Mouse (Mus musculus) adrenal gland, adult 2 months (tissue): ENCODE measurements around the gene Mrps21. TPM values are rescaled to one million over a fixed set of nuclear protein-coding genes. Genes with fewer than 3 reads are reported as not detected.
"Not testable (repeated sequence)": the region's sequence is repeated elsewhere in the genome, so short reads cannot be mapped to it uniquely, and the experiment has no call there.

ENCODE experiments used
- DNase-seq: peaks from one replicate; pipeline ENCODE4 v3.0.0; 2021
- polyA plus RNA-seq: library from polyadenylated mRNA; depleted of rRNA; stranded (reverse); fragments of >200 nt; gene quantifications from 2 replicates; pipeline ENCODE4 v1.2.3, GENCODE M21; 2012
- total RNA-seq, 2 experiments: library from RNA; stranded (reverse); gene quantifications; 2 replicates each; pipeline ENCODE4 v1.2.3; 2021

Mrps21 gene
- total and polyA plus RNA-seq, 3 experiments: 13.0 to 364 (median 309) TPM

DNA sequence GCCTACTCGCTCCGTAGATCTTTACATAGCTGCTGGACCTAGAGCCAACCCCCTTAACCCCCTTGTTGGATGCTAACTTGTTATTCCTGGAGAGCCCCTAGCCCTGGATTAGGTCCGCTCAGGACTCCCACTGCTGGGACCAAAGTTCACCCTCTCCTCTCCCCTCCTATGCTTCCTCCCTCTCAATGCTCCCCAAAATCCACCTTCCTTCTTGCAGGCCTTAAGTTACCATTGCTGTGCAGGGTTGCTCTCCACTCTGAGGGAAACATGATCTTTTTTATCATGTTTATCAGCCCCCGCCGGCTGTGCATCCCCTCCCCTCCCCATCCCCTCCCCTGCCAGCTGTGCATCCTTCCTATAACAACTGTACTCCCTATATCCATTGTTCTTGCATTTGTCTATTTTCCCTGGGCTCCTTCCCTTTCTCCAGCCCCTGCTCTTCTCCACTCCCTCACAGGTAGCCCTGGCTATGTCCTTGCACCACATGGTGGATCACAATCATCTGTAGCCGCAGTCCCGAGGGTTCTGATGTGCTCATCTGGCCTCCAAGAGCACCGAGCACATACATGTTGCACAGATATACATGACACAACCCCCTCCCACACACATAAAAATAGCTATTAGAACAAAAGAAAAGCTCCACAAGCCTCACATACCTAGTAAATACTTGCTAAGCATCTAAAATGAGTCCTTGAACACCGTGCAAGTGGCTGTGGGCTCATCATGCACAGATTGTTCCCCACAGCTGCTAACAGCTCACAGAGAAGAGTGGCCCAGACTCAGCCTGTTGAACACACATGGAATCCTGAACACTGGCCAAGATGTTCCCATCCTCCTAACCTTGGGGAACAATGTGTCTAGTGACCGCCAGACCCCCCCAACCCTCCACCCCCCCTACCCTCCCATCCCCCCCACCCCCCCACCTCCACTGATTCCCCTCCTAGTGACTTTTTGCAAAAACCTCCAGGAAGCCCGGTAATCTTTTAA, 21.0 kb upstream of the Mrps21 start:
- no peak for DNase-seq

DNA sequence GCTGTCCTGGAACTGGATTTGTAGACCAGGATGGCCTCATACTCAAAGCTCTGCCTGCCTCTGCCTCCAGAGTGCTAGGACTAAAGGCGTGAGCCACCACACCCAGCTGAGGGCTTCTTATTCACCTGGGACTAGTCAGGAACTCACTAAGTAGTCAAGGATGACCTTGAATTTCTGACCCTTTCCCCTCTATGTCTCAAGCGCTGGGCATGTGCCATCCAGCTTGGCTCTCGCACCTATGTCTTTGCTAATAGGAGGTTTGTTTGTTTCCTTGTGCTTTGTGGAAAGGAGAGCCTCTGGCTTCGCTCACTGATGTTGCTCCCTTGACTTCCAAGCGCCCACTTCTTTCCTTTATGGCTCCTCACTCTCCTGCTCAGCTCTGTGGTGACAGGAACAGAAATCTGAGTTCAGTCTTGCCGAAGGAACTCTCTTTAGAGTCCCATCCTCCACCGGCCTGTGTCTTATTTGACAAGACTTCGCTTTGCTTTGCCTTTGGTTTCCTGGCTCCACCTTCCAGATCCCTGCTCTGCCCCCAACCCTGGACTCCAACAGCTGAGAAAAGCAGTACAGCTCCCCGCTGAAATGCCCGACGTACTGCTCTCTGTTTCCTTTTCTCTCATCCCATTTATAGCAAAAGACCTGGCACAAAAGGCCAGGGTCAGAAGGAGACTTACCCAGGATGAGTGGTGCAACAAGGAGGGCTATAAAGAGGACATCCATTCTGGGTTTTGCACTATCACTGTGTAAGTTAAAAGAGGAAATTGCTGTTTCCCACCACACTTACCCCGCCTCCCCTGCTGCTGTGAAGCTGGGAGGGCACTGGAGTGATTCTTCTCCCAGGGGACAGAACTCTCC, 20.1 kb upstream of the Mrps21 start, which contains the start of gene BC028528:
Gene BC028528, minus strand, starts transcription at position 795 of the 855 bp plus-strand sequence.
- peak; percentile 46 for DNase-seq

DNA sequence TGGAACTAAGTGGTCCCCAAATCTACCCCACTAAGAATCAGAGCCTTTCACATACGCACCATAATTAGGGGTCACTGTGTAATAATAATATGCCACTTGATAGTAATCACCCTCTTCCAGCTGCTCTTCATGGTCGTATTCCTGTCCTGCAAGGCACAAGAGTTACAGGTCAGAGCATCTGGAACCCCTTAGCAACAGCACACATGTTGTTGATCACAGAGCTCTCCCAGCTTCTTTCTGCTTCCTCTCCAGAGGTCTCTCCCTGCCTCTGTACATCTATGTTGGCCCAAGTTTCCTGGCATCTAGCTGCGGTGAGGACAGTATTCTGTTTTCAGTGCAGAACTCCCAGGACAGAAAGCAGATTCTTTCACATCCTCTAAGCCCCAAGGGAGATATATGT, 18.3 kb upstream of the Mrps21 start:
- DNase-seq: no peak

DNA sequence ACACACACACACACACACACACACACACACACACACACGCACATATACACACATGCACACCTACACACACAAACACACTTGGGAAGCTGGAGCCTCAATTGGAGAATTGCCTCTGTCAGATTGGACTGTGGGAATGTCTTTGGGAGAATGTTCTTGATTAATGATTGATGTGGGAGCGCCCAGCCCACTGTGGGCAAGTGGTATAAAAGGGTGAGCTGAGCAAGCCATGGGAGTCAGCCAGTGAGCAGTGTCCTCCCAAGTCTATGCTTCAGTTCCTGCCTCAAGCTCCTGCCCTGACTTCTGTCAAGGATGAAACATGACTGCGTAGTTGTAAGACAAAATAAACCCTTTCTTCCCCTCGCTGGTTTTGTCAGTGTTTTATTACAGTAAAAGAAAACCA, 16.3 kb upstream of the Mrps21 start:
- DNase-seq: no peak

DNA sequence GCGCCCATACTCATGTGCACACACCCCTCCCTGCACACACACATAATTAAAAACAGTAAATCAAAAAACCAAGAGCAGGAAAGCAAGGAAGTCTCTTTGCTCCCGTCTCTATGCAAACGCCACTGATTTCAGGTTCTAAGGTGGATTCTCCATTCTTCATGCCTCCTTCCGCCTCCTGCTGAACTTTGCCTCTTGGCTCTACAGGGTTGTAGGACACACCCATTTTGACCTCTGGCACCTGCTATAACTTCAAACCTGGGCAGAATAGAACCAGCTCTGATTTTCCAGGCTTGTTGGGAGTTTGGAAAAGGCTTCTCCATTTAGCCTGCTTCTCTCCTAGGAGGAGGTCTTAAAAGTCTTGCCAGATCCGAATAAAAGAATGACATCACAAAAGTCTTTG, 13.1 kb upstream of the Mrps21 start:
- DNase-seq: no peak

DNA sequence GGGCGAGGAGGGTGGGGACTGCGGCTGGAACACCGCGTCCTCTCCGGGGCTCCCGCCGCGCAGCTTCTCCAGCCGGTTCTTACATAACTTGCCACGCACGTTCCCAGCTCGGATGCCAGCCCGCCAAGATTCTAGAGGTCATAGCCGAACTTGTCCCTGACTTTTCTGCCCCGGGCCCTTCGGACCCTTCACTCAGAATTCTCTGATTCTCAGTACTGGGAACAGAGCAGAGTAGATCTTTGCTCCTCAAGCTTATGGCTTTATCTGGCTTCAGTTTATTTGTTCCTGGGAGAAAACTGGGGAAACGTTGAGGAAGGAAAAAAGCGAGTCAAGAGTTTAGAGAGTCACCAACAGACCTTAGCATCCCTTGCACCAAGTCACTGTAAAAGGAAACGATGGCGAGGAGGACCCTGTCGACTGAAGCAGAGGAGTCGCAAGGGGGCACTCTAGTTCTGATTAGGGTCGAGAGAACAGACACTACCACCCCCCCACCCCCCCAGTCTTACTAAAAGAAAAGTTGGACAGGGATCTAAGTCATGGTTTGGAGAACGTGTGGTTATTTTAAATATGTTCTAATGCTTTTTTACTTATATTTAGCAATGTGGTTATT, 11.6 kb upstream of the Mrps21 start:
- peak; percentile 69 for DNase-seq

DNA sequence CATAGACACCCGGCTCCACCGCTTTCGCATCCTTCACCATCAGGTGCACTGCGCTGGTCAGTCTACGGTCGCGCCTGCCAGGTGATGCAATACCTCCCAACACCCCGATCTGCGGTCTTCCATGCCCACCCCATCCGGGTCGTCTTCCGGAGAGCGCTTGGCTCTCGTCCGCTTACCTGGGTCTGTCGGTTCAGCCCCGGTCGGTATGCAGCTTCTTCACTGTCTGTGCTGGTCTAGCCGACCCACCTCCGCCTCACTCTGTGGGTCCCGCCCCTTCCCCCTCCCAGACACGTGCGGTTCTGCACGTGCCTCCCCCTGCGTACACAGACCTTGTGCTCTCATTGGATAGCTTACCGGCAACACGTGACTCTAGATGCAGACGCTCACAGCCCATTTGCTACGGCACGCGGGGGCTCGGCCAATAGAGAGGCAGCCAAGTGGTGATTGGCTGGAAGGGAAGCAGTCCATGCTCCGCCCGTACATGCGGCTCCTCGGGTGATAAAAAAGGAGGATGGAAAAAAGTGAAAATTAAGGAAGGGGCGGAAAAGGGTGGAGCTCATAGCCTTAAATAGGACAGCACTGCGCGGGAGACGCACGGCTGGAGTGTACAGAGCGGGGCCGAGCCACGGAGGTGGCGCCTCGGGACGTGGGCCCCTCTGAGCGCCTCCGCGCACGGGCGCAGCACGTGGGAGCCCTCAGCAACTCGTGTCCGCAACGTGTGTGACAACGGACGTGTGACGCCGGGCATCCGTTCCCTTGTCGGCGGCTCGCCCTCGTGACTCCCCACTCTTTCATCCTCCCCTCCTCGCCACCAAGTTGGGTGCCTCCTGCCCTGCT, 10.9 kb upstream of the Mrps21 start, which contains the start of gene Ciart:
Gene Ciart, minus strand, starts transcription at position 273 of the 837 bp plus-strand sequence.
- peak; percentile 96 for DNase-seq

DNA sequence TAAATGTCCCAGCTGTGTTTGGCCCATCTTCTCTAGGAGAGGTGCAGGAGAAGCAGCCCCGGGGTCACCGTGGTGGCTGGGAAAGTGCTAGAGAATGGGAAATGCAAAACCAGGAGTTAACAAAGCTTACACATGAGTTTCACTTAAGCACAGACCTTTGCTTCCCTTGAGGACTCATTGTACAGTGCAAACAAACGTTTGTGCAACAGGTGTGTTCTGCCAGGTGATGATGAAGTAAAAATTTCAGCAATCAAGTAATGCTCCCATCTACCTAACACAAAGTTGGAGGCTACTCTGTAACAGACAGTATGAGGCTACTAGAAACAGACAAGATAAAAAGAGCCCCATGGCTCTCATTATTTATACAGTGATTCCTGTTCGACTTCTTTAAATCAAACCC, 7.7 kb upstream of the Mrps21 start:
- DNase-seq: no peak

DNA sequence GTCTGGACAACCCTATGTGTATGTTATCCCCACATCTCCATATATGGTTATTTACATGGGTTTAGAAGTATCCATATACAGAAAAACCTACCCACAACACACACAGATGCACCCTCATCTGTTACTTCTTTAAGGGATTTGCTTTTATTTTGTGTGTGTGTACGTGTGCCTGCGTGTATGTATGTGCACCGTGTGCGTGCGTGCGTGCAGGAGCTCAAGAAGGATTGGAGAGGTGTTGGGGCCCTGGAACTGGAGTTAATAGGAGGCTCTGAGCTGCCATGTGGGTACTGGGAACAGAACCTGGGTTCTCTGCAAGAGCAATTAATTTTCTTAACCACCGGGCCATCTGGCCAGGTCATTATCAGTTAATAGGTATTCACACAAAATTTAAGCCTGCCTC, 729 bp upstream of the Mrps21 start:
- no peak for DNase-seq

DNA sequence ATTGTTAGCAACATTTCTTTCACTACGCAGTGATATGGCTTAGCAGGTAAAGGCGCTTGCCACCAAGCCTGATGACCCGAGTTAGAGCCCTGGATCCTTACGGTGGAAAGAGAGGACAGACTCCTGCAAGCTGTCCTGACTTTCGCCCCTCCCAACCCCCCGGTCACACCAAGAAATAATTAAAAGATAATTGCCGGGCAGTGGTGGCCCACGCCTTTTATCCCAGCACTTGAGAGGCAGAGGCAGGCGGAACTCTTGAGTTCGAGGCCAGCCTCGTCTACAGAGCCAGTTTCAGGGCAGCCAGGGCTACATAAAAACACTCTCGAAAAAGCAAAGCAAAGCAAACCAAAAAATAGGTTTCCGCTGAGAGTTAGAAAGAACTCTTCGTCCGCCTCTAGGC, 343 bp downstream of the Mrps21 start:
- no peak for DNase-seq

DNA sequence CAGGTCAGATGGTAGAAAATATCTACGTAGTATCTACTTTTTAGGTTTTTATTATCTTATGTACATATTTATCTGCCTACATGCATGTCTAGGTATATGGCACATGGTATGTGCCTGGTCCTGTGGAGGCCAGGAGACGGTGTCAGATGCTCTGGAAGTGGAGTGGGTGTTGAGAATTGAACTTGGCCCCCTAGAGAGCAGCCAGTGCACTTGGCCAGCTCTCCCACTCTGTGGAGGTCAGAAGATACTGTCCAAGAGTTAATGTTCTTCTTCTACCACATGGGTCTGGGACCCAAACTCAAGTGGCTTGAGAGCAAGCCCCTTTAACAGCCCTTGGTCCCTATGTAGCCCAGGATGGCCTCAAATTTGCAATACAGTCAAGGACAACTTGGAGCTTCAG, 3.9 kb downstream of the Mrps21 start:
- no peak for DNase-seq

DNA sequence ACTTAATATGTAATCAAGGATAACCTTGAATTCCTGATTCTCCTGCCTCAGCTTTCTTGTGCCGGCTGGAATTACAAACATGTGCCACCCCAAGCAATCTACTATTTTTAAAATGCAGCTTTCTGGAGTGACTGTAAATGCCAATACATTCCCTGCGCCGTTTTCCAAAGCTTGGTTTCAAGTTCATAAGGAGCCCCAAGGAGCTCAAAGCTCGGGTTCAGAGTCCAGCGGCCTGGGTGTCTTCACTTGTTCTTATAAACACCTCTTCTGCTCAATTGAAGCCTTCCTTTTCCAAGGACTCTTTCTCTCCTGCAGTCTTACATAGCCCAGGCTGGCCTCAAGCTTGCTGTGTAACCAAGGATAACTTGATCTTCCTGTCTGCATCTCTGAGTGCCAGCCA, 5.2 kb downstream of the Mrps21 start:
- no peak for DNase-seq

DNA sequence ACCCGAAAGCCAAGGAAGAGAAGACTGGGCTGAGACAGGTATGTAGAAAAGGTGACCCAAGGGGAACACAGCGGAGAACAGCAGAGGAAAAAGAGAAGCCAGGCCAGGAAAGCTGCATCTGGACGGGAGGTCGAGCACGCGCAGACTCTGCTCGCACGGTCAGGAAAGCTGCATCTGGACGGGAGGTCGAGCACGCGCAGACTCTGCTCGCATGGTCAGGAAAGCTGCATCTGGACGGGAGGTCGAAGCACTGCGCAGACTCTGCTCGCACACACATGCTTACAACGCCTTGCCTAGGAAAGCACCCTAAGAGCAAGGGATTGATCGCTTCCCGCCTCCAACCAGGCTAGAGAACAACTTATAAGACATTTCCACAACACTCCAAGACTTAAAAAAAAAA, 5.7 kb downstream of the Mrps21 start:
- DNase-seq: no peak

DNA sequence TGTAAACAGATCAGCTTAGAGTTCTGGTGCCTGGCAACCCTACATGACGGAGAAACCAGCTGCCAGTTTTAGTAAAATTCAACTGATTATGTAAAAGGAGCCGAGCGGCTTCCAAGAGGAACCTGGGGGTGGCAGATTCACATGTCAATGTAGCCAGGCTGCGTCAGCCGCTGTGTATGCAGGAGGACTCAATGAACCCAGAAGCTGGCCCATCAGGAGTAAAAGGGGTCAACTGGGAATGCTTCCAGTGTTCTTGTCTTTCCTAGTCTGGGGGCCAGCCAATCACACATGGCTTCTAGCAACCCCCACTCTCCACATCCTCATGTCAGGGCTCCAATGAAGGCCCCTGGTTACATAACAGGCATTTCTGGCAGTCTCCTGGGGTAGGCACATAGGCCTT, 6.3 kb downstream of the Mrps21 start:
- DNase-seq: no peak

DNA sequence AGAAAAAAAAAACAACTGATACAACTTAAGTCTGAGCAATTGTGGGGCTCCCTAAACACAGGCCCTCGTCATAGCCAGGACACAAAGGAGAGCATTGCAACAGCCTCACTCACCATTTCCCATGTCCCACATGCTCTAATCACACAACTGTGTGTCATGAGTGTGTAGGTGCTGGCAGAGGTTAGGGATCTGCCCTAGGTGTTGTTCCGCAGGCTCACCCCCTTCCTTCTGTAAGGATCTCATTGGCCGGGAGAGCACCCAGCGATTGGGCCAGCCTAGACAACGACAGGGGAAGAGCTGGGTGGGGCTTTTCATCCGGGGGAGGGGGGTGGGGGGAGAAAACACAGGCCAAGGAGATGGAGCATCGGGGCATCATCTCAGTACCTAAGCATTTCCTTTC, 7.7 kb downstream of the Mrps21 start:
- DNase-seq: no peak

DNA sequence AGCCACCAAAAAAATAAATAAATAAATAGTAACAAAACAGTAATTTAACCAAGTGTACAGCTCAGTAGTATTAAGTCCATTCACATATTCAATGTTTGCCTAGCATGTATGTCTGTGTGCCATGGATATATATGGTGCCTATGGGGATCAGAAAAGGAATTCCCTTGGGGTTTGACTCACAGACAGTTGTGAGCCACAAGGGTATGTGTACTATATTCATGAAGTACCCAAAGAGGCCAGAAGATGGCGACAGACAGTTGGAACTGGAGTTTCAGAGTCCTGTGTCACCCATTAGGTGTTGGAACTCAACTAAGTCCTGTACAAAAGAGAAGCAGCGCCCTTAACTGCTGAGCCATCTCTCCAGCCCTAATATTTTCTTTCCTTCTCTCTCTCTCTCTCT, 9.5 kb downstream of the Mrps21 start:
- DNase-seq: peak; percentile 68

DNA sequence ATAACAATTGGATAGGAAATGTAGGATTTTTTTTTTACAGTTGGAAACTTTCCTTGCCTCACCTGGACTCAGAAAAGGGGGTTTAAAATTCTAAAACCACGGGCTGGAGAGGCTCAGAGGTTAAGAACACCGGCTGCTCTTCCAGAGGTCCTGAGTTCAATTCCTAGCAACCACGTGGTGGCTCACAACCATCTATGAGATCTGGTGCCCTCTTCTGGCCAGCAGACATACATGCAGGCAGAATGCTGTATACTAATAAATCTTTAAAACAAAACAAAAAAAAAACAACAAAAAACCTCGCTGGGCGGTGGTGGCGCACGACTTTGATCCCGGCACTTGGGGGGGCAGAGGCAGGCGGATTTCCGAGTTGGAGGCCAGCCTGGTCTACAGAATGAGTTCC, 10.1 kb downstream of the Mrps21 start:
- DNase-seq: no peak

DNA sequence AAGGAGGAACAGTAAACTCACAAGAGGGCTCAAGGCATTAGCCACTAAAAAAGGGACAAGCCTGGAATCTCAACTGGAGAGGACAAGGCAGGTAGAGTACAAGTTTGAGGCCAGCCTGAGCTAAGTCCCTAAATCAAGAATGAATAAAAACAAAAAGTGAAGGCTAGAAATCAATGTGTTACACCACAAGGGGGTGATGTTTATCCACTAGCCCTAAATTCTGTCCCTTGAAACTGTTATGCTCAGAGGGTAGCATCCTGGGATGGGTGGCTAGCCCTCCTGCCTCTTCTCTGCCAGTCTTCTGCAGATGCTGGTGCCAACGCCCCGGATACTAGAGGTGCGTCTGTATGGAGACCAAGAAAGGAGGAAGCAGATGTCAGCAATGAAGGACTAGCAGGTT, 11.0 kb downstream of the Mrps21 start:
- no peak for DNase-seq

DNA sequence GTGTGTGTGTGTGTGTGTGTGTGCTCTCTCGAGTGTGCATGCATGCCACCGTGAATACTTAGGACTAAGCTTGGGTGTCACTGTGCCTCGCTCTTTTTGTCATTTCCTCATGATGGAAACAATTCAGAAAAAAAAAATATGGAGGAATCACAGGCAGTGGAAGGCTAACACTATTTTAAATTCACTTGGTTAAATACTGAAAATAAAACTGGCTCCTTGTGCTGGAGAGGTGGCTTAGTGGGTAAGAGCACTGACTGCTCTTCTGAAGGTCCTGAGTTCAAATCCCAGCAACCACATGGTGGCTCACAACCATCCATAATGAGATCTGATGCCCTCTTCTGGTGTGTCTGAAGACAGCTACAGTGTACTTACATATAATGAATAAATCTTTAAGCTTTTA, 13.0 kb downstream of the Mrps21 start:
- DNase-seq: not testable (repeated sequence)

DNA sequence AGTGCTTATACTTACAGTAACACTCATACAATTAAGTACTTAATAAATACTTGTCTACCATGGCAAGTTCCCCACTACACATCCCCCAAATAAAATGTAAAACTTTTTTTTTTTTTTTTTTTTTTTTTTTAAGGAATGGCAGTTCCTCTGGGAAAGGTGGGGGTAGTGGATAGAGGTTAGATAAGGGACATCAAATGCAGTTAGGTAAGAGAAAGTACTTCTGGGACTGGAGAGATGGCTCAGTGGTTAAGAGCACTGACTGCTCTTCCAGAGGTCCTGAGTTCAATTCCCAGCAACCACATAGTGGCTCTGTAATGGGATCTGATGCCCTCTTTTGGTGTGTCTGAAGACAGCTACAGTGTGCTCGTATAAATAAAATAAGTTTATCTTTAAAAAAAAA, 14.3 kb downstream of the Mrps21 start:
- not testable (repeated sequence) for DNase-seq

DNA sequence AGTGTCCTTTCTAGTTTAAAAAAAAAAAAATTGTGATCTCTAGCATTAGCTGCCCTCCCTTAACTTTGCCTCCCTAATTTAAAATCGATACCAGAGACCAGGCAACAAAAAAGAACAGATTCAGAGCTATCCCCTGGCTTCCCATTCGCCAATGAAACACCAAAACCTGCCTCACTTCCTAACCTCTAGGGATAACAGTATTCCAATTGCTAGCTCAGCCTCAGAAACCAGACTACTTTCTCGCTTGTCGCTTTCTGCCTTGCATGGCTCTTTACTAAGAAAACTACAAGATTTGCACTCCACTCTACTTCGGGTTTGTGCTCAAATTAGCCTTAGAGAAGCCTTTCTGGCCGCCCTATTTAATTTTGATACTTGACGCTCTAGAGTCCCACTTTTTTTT, 15.2 kb downstream of the Mrps21 start:
- no peak for DNase-seq
